Mouse (Mus musculus) limb, embryonic 11.5 days (tissue): ENCODE results near the gene Sis. TPM values are rescaled to one million over a fixed set of nuclear protein-coding genes. Genes with fewer than 3 reads are reported as not detected.

Experiments
- ATAC-seq: fragments of 200-750 bp; cut with Nextera tagmentation; 2 replicates; pipeline ENCODE4 v1.8.0; 2017; ENCODE audit warnings: low read depth; ENCODE audit not compliant: insufficient number of reproducible peaks, low FRiP score, low TSS enrichment
- DNase-seq: peaks from one replicate; pipeline ENCODE4 v3.0.0-alpha.2; 2015; ENCODE audit warnings: low spot score
- H3K27ac ChIP-seq: fragments of 300-500 bp; sonication (generic); replicated peaks from 2 replicates; pipeline ENCODE4 v1.5.1; 2014; ENCODE audit warnings: low read depth, mild to moderate bottlenecking, low read length
- H3K27me3 ChIP-seq: fragments of 300-500 bp; sonication (generic); 2 replicates; pipeline ENCODE4 v1.6.1; 2014; ENCODE audit warnings: mild to moderate bottlenecking, low read length, mixed read lengths; ENCODE audit not compliant: control insufficient read depth, insufficient read depth
- H3K36me3 ChIP-seq: fragments of 300-500 bp; sonication (generic); 2 replicates; pipeline ENCODE4 v1.6.1; 2014; ENCODE audit warnings: mild to moderate bottlenecking, low read length, moderate library complexity, mixed read lengths; ENCODE audit not compliant: control insufficient read depth, insufficient read depth
- H3K4me1 ChIP-seq: fragments of 300-500 bp; sonication (generic); 2 replicates; pipeline ENCODE4 v1.6.1; 2014; ENCODE audit warnings: low read length, mixed read lengths; ENCODE audit not compliant: control insufficient read depth, insufficient read depth
- H3K4me2 ChIP-seq: fragments of 300-500 bp; sonication (generic); 2 replicates; pipeline ENCODE4 v1.6.1; 2014; ENCODE audit warnings: low read depth, mild to moderate bottlenecking, moderate library complexity; ENCODE audit not compliant: severe bottlenecking
- H3K4me3 ChIP-seq: fragments of 300-500 bp; sonication (generic); 2 replicates; pipeline ENCODE4 v1.5.1; 2014; ENCODE audit warnings: low read depth, low read length
- H3K9ac ChIP-seq: fragments of 300-500 bp; sonication (generic); 2 replicates; pipeline ENCODE4 v1.6.1; 2014; ENCODE audit warnings: mild to moderate bottlenecking, low read length
- H3K9me3 ChIP-seq: fragments of 300-500 bp; sonication (generic); 2 replicates; pipeline ENCODE4 v1.6.1; 2016; ENCODE audit warnings: low read length; ENCODE audit not compliant: control insufficient read depth
- WGBS: fragments of 180-500 bp; shearing (Covaris S2); extraction: QIAGEN DNeasy Blood & Tissue Kit; methylation state at CpG from one replicate; pipeline ENCODE4 v1.1.7; 2014; 5-methylcytosine and 5-hydroxymethylcytosine counted together
- polyA plus RNA-seq: library from polyadenylated mRNA; unstranded; fragments of >200 nt; fragmentation: Nextera tagmentation; extraction: Ambion mirVana; gene quantifications from 2 replicates; pipeline ENCODE4 v1.2.1, GENCODE M21; 2014

Gene Sis
- polyA plus RNA-seq, 1 experiment from 2014 or later, result not detected

- DNase-seq (no peak), ATAC-seq (no peak)
- no peak overlapping the region for H3K4me2 ChIP-seq
Measured at GRCm38 (mm10) chr3:72868141-72868540, 99.5 kb downstream of the Sis start.

GRCm38 (mm10) chr3:72858738-72859137 is 108.9 kb downstream of the Sis start:
- no peak for ATAC-seq
- no peak overlapping the region for H3K4me2 ChIP-seq
- WGBS, result 89% methylated on average over 3 of the region's 3 CpGs

More at GRCm38 (mm10) chr3:72868141-72868540, 99.5 kb downstream of the Sis start:
- Histone ChIP-seq H3K36me3 (no peaks in the 10 kb centered on the region), H3K27ac (no peak overlapping the region), H3K27me3 (no peaks in the 10 kb centered on the region), H3K4me1 (no peaks in the 10 kb centered on the region), H3K9ac (no peak overlapping the region), H3K9me3 (no peaks in the 10 kb centered on the region), H3K4me3 (no peak overlapping the region)

GRCm38 (mm10) chr3:72855405-72855804 is 112.3 kb downstream of the Sis start:
- Histone ChIP-seq H3K9me3 (no peaks in the 10 kb centered on the region), H3K27ac (no peak overlapping the region), H3K4me1 (no peaks in the 10 kb centered on the region), H3K36me3 (no peaks in the 10 kb centered on the region), H3K9ac (no peak overlapping the region), H3K4me2 (no peak overlapping the region), H3K27me3 (no peaks in the 10 kb centered on the region), H3K4me3 (no peak overlapping the region)
- no peak for DNase-seq
- ATAC-seq, result no peak
- whole genome bisulfite sequencing, result 86% methylated on average over 1 of the region's 1 CpGs

More at GRCm38 (mm10) chr3:72858738-72859137, 108.9 kb downstream of the Sis start:
- H3K27ac ChIP-seq, result no peak overlapping the region
- no peaks in the 10 kb centered on the region for H3K9me3 ChIP-seq
- H3K36me3 ChIP-seq, result no peaks in the 10 kb centered on the region
- no peak overlapping the region for H3K4me3 ChIP-seq
- H3K27me3 ChIP-seq, result no peaks in the 10 kb centered on the region
- no peaks in the 10 kb centered on the region for H3K4me1 ChIP-seq
- DNase-seq, result no peak
- no peak overlapping the region for H3K9ac ChIP-seq

GRCm38 (mm10) chr3:72840641-72841040 is 127.0 kb downstream of the Sis start:
- H3K36me3 ChIP-seq, result no peaks in the 10 kb centered on the region
- no peak overlapping the region for H3K27ac ChIP-seq
- no peaks in the 10 kb centered on the region for H3K4me1 ChIP-seq
- no peak for ATAC-seq
- no peaks in the 10 kb centered on the region for H3K9me3 ChIP-seq
- DNase-seq, result no peak
- no peak overlapping the region for H3K9ac ChIP-seq
- no peak overlapping the region for H3K4me2 ChIP-seq
- WGBS, result 80% methylated on average over 2 of the region's 2 CpGs
- H3K27me3 ChIP-seq, result no peaks in the 10 kb centered on the region
- no peak overlapping the region for H3K4me3 ChIP-seq

Other genes with a start within 250 kb of the Sis start
- 0.12 TPM in 1 of 2 replicates, not detected in the other for gene Slitrk3, start 89.9 kb upstream of the Sis start, polyA plus RNA-seq